Mouse (Mus musculus) retina, embryonic 14.5 days (tissue): ENCODE results near the gene Best3.
A peak's percentile ranks its signal among the peaks of the same experiment; 100 is the strongest.
"Not testable (repeated sequence)": the region's sequence is repeated elsewhere in the genome, so short reads cannot be mapped to it uniquely, and the experiment has no call there.

Source experiments
- DNase-seq: peaks from one replicate; pipeline ENCODE4 v3.0.0-alpha.2; 2015; ENCODE audit warnings: low spot score

The Best3 gene

GRCm38 (mm10) chr10:117026176-117026575 lies 40.1 kb downstream of the Best3 start:
- DNase-seq, result no peak

- DNase-seq, result no peak
These were observed 45.0 kb downstream of the Best3 start for GRCm38 (mm10) chr10:117031160-117031559.

- DNase-seq, result peak; percentile 87
These were observed 47.7 kb downstream of the Best3 start for GRCm38 (mm10) chr10:117033785-117034184.

GRCm38 (mm10) chr10:117040355-117040754 lies 54.2 kb downstream of the Best3 start:
- DNase-seq, result peak; percentile 39

GRCm38 (mm10) chr10:117042295-117042694 lies 56.2 kb downstream of the Best3 start:
- no peak for DNase-seq

- not testable (repeated sequence) for DNase-seq
These were observed 57.5 kb downstream of the Best3 start for GRCm38 (mm10) chr10:117043497-117044166.

- no peak for DNase-seq
These were observed 59.3 kb downstream of the Best3 start, which contains the start of gene Lrrc10 for GRCm38 (mm10) chr10:117045175-117046056. TSS of gene Lrrc10 (plus strand) at chr10:117045341.

GRCm38 (mm10) chr10:117049253-117049652 lies 63.1 kb downstream of the Best3 start:
- no peak for DNase-seq

- DNase-seq, result no peak
These were observed 64.0 kb downstream of the Best3 start for GRCm38 (mm10) chr10:117049961-117050597.

- no peak for DNase-seq
These were observed 69.6 kb downstream of the Best3 start for GRCm38 (mm10) chr10:117055668-117056067.

GRCm38 (mm10) chr10:117062894-117063253 lies 76.8 kb downstream of the Best3 start:
- DNase-seq, result no peak

GRCm38 (mm10) chr10:117063254-117064021 lies 77.3 kb downstream of the Best3 start, which contains the start of gene Cct2:
TSS of gene Cct2 (minus strand) at chr10:117063814.
- DNase-seq, result peak; percentile 99

GRCm38 (mm10) chr10:117064076-117064475 lies 78.0 kb downstream of the Best3 start:
- no peak for DNase-seq

- no peak for DNase-seq
These were observed 83.0 kb downstream of the Best3 start for GRCm38 (mm10) chr10:117069109-117069508.

- DNase-seq, result no peak
These were observed 86.2 kb downstream of the Best3 start for GRCm38 (mm10) chr10:117072191-117072888.

- DNase-seq, result no peak
These were observed 87.1 kb downstream of the Best3 start for GRCm38 (mm10) chr10:117073176-117073575.
